Mouse (Mus musculus) mesoderm, embryonic 11.5 days (tissue): Measurements from ENCODE around the gene Nt5dc1.
"Not testable (repeated sequence)": the region's sequence is repeated elsewhere in the genome, so short reads cannot be mapped to it uniquely, and the experiment has no call there.

Experiments used
- DNase-seq: peaks from one replicate; pipeline ENCODE4 v3.0.0-alpha.2; 2012; ENCODE audit warnings: low read depth, low spot score

Nt5dc1 gene

DNA sequence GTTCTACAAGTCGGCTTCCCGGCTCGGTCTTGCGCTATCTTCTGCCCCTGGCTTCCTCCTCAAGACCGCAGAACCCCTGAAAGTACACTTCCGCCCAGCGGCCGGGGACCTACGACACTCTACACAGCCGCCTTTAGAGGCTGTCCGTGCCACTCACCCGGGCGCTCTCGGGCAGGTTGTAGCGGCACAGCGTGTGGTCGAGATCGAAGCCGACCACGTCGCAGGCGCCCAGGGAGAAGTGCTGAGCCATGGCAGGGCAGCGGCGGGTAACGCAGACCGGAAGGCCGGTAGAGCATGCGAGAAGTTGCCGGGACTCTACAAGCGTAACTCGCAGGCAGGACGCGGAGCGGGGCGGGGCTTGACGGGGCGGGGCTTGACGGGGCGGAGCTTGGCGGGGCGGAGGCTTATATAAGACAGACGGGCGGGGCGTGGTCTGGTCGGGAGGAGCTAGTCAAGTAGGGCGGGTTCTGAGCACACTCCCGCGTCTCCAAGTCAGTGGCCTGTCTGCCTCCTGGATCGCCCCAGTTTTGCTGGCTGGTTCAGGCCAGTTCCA lies at the start of gene Nt5dc1:
Gene Nt5dc1, minus strand, starts transcription at position 349 of the 553 bp plus-strand sequence.
- peak; percentile 93 for DNase-seq

GRCm38 (mm10) chr10:34464321-34464720 lies 46.0 kb upstream of the Nt5dc1 start:
- no peak for DNase-seq

- no peak for DNase-seq
Measured at GRCm38 (mm10) chr10:34461451-34461850, 43.1 kb upstream of the Nt5dc1 start.

GRCm38 (mm10) chr10:34449469-34449868 lies 31.1 kb upstream of the Nt5dc1 start:
- DNase-seq, result no peak

GRCm38 (mm10) chr10:34434191-34434590 lies 15.8 kb upstream of the Nt5dc1 start:
- DNase-seq, result not testable (repeated sequence)

DNA sequence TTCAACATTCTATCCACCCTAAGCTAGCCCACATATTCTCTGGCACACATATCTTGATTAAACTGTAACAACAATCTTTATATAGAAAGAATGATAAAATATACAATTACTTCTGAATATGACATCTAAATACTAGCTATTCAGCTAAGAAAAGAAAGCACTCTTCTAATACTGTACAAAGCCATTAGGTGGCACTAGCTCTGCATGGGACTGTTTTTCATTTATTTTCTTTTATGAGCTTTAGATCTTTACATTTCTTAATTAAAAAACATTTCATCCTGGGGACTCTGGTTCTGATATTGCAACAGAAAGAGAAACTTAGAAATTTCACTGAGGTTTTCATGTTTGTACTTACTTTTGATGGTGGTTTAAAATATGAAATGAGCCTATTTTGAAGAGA lies 13.4 kb upstream of the Nt5dc1 start:
- DNase-seq, result no peak

DNA sequence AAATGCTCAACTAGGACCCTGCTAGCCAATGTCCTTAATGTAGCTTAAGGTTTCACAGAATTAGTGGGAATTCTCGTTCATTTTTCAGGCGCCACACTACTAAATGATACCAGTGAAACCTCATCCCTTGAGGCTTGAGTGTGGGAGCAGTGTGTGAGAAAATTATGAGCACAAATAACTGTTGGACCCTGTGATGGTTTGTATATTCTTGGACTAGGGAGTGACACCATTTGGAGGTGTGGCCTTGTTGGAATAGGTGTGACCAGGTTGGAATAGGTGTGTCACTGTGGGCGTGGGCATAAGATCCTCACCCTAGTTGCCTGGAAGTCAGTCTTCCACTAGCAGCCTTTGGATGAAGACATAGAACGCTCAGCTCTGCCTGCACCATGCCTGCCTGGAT lies 442 bp upstream of the Nt5dc1 start:
- DNase-seq, result not testable (repeated sequence)

DNA sequence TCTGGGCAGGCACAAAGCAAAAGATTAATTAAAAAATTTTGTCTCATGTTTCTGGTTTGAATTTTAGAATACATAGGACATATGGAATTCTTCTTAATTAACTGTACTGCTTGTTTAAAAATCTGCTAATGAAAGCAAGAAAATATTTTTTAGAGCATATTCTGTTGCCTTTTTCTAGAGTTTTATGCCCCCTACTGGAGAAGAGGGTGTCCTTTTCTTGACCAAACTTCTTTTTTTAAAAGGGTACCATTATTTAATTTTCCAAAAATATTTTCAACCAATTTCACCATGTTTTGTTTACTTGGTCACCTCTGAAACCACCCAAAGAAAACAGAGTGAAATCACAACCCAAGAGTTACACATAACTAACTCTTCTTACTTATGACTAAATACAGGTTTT lies 19.1 kb downstream of the Nt5dc1 start:
- no peak for DNase-seq

- no peak for DNase-seq
Measured at GRCm38 (mm10) chr10:34396959-34397358, 21.4 kb downstream of the Nt5dc1 start.

DNA sequence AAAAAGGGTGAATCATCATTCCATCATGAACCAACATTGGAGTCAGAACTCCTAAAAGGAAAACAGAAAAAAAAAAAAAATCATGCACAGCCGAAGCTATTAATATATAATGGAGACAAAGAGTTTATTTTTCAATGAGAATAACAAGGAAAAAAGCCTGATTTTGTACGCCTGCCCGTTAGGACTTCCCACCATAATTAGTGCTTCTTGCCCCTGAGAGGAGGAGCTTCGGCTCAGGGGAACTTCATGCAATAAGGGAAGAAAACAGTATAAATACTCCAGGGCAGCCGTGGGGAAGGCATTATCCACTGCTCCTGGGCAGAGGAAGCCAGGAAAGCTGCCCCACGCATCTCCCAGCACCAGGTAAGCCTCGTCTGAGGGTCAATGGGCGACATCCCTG lies 28.7 kb downstream of the Nt5dc1 start, which contains the start of gene Col10a1:
Gene Col10a1, plus strand, starts transcription at position 301 of the 400 bp plus-strand sequence.
- DNase-seq, result no peak

DNA sequence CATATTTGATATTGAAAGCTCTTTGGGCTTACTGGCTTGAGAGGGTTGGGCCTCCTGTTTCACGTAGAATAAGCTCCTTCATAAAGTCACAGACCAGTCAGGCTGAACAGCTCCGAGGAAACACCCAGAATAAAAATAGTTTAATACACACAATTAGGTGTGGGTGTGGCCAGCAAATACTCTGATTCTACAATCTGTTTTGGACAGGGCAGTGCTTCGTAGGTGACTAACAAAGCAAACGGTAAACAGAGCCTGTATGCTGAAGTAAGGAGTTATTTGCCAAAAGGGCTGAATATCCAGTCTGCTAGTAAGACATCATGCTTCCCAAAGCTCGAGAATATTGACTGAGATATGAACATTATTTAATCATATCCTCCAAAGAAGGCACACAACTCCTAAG lies 32.7 kb downstream of the Nt5dc1 start:
- DNase-seq, result no peak

- DNase-seq, result no peak
Measured at GRCm38 (mm10) chr10:34373332-34373731, 45.0 kb downstream of the Nt5dc1 start.

GRCm38 (mm10) chr10:34368138-34368537 lies 50.2 kb downstream of the Nt5dc1 start:
- peak; percentile 8 for DNase-seq

DNA sequence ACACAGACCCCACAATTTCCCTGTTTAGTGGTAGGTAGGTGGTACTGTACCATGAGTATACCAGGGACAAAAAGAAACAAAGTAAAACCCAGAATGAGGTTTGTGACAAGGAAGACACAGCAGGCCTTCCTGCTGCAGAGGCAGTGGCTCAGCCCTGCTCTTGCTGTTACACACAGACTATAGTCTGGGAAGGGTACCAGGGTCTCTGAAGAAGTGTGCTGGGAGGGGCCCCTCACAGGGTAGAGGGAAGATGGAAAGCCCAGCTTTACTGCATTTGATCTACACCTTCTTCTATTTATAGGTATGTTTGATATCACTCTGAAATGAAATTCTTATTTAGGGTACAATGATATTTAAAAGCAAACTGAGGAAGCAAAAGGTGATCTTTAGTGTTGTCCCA lies 54.6 kb downstream of the Nt5dc1 start:
- no peak for DNase-seq

- no peak for DNase-seq
Measured at GRCm38 (mm10) chr10:34358263-34358662, 60.1 kb downstream of the Nt5dc1 start.

DNA sequence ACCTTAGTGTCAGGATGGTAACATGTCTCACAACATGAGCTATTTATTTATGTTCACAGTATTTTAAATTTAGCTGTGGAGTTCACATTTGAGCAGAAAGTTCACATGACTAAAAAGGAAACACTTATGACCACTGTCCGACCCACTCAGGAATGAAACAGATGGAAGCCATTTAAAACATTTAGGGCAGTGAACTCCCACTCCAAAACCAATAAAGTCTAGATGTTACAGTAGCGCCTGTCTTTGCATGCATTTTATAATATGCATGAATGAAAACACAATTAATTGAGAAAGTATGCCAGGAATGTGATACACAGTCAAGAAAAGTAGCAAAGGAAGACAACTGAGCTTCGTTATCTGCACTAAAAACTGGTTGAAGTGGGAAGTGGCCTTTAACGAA lies 66.2 kb downstream of the Nt5dc1 start:
- no peak for DNase-seq

DNA sequence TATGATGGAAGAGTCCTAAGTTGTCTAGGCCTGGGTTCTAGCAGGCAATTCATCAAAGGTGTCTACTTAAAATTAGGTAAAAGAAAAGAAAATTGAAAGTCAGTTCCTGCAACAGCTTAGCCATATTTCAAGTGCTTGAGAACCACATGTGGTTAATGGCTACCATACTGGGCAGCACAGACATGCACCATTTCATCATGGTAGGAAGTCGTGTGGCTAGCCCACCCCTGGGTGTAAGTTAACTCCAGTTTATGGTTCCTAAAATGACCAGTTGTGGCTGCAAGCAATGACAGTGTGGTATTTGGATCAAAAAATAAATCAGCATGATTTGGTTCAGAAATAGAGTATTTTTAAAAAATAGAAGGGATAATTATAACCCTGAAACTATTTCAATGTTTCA lies 76.5 kb downstream of the Nt5dc1 start:
- no peak for DNase-seq

DNA sequence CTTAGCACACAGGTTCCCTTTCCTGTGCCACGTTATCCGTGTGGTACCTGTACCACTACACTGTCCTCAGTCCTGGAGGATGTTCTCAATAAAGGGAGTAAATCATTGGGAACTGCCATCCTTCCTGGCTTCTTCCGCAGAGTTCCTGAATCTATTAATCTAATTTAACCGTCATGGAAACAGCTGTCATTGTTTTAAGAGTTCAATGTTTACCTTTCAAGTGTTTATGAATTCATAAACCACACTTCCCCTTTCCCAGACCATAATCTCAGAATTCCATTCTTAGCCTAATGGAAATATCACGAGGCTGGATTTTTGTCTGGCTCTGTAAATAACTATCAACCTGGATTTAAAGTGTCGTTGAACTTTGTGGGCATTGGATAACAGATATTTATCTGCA lies 77.3 kb downstream of the Nt5dc1 start:
- DNase-seq, result no peak

DNA sequence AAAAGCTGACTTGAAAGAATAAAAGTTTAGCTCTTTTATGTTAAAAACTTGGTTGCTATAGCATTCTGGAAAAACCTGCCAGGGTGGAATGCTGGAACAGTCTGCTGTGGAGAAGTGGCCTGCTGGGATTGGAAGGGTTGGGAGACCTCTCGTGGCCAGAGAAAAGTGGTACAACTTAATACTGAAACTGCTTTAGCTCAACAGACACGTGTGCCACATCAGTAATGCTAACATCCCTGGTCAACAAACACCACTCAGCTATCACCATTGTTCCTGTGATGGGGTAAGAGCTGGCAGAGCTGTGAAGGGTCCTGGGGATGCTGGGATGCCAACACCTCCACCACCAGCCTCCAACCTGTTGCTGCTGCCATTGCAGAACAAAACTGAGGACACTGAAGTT lies 90.0 kb downstream of the Nt5dc1 start:
- DNase-seq, result peak; percentile 53

DNA sequence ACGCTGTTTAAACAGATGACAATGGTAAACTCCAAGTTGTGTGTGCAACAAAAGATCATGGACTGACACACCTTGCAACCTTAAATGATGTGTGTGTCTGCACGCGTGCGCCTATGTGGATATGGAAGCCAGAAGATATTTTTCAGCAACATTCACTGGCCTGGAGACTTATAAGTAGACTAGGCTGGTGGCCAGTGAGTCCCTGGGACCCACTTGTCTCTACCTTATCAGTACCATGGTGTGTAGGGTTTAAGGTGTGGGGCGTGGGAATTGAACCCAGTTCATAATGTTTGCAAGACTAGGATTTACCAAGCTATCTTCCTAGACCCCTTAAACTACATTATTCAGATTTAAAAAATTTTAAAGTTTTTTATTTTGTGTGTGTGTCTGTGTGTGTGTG lies 91.2 kb downstream of the Nt5dc1 start:
- DNase-seq, result no peak

- DNase-seq, result peak; percentile 40
Measured at GRCm38 (mm10) chr10:34326701-34327100, 91.7 kb downstream of the Nt5dc1 start.

DNA sequence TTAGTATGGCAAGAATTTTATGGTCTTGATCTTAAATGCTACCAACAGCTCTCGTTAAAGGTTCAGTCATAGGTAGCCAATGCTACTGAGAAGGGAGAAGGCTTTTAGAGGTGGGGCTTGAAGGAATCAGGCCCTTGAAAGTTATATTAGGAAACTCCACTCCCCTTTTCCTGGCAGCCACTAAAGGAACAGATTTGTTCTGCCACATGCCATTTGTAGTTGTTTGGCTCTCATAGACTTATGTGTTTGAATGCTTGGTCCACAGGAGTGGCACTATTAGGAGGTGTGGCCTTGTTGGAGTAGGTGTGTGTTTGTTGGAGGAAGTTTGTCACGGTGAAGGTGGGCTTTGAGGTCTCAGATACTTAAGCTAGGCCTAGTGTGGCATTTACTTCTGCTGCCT lies 97.5 kb downstream of the Nt5dc1 start:
- DNase-seq, result no peak

- DNase-seq, result no peak
Measured at GRCm38 (mm10) chr10:34317217-34317606, 101.1 kb downstream of the Nt5dc1 start.

GRCm38 (mm10) chr10:34316571-34317216 lies 101.7 kb downstream of the Nt5dc1 start:
- DNase-seq, result peak; percentile 86
